Mouse (Mus musculus): ENCODE data around the gene Gpr1. TPM values are rescaled to one million over a fixed set of nuclear protein-coding genes. Genes with fewer than 3 reads are reported as not detected.

Gpr1 gene
- 0.15 and 0.34 TPM in 2 replicates for polyA plus RNA-seq (2016; fragmentation: Nextera tagmentation; extraction: Ambion mirVana)

DNA sequence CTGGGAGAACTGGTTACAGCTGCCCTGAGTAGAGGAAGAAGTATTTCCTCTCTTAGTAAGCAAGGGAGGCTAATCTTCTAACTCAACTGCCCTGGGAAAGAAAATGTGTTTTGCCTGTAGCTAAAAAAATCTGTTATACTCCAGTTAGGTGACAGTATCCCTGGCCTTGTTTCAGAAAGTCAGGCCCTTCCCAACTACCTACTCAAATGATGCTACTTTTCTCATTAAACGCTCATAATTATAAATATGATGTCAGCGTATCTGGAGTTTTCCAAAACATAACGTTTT, at the start of gene Gpr1:
Gene Gpr1, minus strand, starts transcription at position 273 of the 288 bp plus-strand sequence.
- peak within 1 kb of the TSS; percentile 62 for H3K27ac ChIP-seq
- H3K27me3 ChIP-seq (ENCODE audit: insufficient read depth, poor library complexity, severe bottlenecking), result no peaks in the 10 kb centered on the region
- H3K4me3 ChIP-seq, result peak within 1 kb of the TSS; percentile 45
- H3K4me1 ChIP-seq, result peaks cover 11% of the 10 kb centered on the region
- no peak for DNase-seq (ENCODE audit: low spot score)
- no peaks in the 10 kb centered on the region for H3K36me3 ChIP-seq
- WGBS, result 39% methylated on average over 3 of the region's 3 CpGs
- peaks cover 3% of the 10 kb centered on the region; the same call in 1 of the 2 replicates for H3K9me3 ChIP-seq

DNA sequence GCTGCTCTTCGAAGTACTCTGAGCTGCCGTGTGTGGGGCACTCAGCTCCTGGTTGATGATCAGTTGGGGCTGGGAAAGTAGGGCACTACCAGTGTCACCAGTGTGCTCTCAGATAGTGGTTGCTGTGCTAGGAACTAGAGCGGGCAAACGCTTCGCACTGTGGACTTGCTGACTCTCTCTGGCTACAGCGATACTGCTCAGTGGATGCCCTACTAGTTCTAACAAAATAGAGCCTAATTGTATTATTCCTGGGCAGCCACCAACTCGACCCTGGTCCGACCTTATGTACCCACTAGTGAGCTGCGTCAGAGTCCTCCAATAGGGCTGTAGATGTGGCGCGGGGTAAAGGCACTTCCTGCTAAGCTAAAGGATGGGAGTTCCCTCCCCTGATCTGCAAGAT, 49.3 kb upstream of the Gpr1 start:
- peaks cover 82% of the 10 kb centered on the region for H3K27me3 ChIP-seq (ENCODE audit: insufficient read depth, poor library complexity, severe bottlenecking)
- H3K27ac ChIP-seq, result no peak overlapping the region
- WGBS, result 37% methylated on average over 11 of the region's 11 CpGs
- no peaks in the 10 kb centered on the region for H3K36me3 ChIP-seq
- no peak overlapping the region for H3K4me3 ChIP-seq
- no peaks in the 10 kb centered on the region for H3K9me3 ChIP-seq
- DNase-seq (ENCODE audit: low spot score), result no peak
- peaks cover 3% of the 10 kb centered on the region; the same call in 1 of the 2 replicates for H3K4me1 ChIP-seq

- 51% methylated on average over 17 of the region's 17 CpGs for WGBS
- Histone ChIP-seq H3K27me3 (ENCODE audit: insufficient read depth, poor library complexity, severe bottlenecking) (peaks cover 86% of the 10 kb centered on the region), H3K4me1 (peaks cover 8% of the 10 kb centered on the region), H3K36me3 (no peaks in the 10 kb centered on the region), H3K4me3 (no peak overlapping the region), H3K9me3 (no peaks in the 10 kb centered on the region), H3K27ac (no peak overlapping the region)
- DNase-seq (ENCODE audit: low spot score), result no peak
These were observed 46.8 kb upstream of the Gpr1 start for GRCm38 (mm10) chr1:63261041-63261590.

- no peak overlapping the region for H3K27ac ChIP-seq
- DNase-seq (ENCODE audit: low spot score), result no peak
- no peaks in the 10 kb centered on the region for H3K9me3 ChIP-seq
- peaks cover 8% of the 10 kb centered on the region for H3K4me1 ChIP-seq
- no peaks in the 10 kb centered on the region for H3K36me3 ChIP-seq
- WGBS, result 50% methylated on average over 5 of the region's 5 CpGs
- H3K4me3 ChIP-seq, result no peak overlapping the region
- peaks cover 86% of the 10 kb centered on the region for H3K27me3 ChIP-seq (ENCODE audit: insufficient read depth, poor library complexity, severe bottlenecking)
These were observed 46.3 kb upstream of the Gpr1 start for GRCm38 (mm10) chr1:63260742-63261033.

DNA sequence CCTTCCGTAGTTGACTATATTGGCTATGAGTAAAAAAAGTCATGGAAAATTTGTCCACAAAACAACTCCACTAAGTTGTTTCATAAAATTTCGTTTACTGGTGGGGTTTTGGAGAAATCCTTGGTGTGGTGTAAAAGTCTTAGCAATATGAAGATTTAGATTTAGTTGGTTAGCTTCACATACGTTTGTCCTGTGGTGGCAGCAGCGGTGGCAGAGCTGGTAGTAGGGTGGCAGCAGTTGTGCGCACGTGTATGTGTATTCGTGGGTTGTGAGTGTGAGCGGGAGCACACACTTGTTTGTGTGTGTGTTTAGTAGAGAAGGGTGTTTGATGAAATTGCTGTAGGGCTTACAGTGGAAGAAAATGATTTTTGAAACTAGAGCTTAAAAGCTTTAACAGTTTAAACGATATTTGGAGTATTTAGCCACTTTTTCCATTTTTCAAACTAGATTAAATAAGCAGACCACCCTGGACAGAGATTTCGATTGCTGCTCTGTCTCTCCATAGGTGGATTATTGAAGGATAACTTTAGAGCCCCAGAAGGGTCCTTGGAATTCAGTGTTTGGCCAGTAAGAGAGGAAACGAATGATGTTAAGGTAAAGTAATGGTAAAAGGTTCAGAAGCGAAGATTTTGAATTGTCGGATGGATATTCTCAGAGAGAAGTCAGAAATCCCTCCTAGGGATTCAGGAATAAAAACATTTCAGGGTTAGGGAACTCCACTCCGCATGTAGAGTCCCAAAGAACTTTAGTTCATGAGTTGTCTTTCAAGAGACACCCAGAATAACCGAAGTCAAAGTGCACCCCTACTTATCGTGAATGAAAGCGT, 45.8 kb upstream of the Gpr1 start:
- no peaks in the 10 kb centered on the region for H3K9me3 ChIP-seq
- H3K4me1 ChIP-seq, result peaks cover 8% of the 10 kb centered on the region
- no peak overlapping the region for H3K27ac ChIP-seq
- H3K36me3 ChIP-seq, result no peaks in the 10 kb centered on the region
- no peak overlapping the region for H3K4me3 ChIP-seq
- H3K27me3 ChIP-seq (ENCODE audit: insufficient read depth, poor library complexity, severe bottlenecking), result peaks cover 86% of the 10 kb centered on the region
- WGBS, result 40% methylated on average over 17 of the region's 17 CpGs
- DNase-seq (ENCODE audit: low spot score), result no peak

DNA sequence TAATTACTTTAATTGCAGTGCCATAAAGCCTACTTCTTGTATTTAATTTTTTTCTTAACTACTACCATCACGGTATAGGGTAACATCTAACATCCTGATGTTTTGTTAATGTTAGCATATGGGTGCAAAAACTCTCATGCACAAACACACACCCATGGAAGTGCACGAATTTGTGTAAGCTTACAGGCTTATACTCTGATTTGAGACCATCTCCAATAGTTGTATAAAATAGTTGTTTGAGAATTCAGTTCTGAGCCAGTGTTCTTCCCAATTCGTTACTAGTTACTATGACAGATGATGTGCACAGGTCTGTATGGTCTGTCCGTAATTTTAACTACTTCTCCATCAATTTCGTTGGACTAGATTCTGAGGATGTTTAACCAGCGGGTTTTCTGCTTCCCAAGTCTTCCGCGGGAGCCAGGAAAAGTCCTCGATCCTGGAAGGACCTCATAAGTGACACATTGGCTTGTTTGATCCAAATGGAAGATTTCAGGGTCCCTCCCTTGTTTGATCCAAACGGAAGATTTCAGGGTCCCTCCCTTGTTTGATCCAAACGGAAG, 45.0 kb upstream of the Gpr1 start:
- Histone ChIP-seq H3K4me3 (no peak overlapping the region), H3K27me3 (ENCODE audit: insufficient read depth, poor library complexity, severe bottlenecking) (peaks cover 86% of the 10 kb centered on the region), H3K9me3 (no peaks in the 10 kb centered on the region), H3K36me3 (no peaks in the 10 kb centered on the region), H3K27ac (no peak overlapping the region), H3K4me1 (peaks cover 8% of the 10 kb centered on the region)
- WGBS, result 40% methylated on average over 11 of the region's 11 CpGs
- no peak for DNase-seq (ENCODE audit: low spot score)

DNA sequence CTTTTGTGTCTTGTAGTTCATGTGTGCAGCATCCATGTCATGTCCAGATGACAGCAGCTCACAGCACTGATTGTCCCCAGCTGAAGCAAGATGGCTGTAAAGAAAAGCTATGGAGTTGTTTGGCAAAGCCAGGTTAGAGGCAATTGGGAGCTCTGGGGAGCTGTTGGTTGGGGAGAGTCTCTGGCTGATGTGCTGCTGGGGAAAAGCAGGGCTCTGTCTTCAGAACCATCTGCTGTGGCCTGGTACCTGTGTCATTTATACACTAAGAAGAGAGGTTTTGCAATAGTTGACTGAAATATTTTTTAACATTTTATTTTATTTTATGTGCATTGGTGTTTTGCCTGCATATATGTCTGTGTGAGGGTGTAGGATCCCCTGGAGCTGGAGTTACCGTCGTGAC, 44.2 kb upstream of the Gpr1 start:
- WGBS, result 24% methylated on average over 2 of the region's 2 CpGs
- H3K27me3 ChIP-seq (ENCODE audit: insufficient read depth, poor library complexity, severe bottlenecking), result peaks cover 84% of the 10 kb centered on the region
- no peak overlapping the region for H3K27ac ChIP-seq
- H3K4me1 ChIP-seq, result peaks cover 8% of the 10 kb centered on the region
- no peaks in the 10 kb centered on the region for H3K9me3 ChIP-seq
- DNase-seq (ENCODE audit: low spot score), result no peak
- H3K36me3 ChIP-seq, result no peaks in the 10 kb centered on the region
- H3K4me3 ChIP-seq, result no peak overlapping the region

DNA sequence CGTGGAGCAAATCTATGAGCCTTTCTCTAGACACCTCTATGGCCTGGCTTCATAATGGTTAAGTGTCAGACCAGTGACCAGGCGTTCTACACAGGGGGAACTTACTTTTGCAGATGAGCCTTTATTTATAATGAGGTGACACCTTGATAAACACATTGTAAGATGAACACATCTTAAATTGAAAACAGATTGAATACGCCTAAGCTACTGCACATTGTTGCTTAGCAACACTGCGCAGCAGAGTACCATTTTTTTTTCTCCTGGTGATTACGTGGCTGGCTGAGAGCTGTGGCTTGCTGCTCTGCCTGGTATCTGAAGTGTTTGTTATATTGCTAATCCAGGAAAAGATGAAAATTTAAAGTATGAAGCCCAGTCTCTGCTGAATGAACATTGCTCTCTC, 41.7 kb upstream of the Gpr1 start:
- no peak overlapping the region for H3K27ac ChIP-seq
- no peaks in the 10 kb centered on the region for H3K36me3 ChIP-seq
- no peaks in the 10 kb centered on the region for H3K9me3 ChIP-seq
- H3K4me3 ChIP-seq, result no peak overlapping the region
- H3K4me1 ChIP-seq, result peaks cover 4% of the 10 kb centered on the region; the same call in 1 of the 2 replicates
- no peak for DNase-seq (ENCODE audit: low spot score)
- peaks cover 88% of the 10 kb centered on the region for H3K27me3 ChIP-seq (ENCODE audit: insufficient read depth, poor library complexity, severe bottlenecking)
- WGBS, result 29% methylated on average over 5 of the region's 5 CpGs

DNA sequence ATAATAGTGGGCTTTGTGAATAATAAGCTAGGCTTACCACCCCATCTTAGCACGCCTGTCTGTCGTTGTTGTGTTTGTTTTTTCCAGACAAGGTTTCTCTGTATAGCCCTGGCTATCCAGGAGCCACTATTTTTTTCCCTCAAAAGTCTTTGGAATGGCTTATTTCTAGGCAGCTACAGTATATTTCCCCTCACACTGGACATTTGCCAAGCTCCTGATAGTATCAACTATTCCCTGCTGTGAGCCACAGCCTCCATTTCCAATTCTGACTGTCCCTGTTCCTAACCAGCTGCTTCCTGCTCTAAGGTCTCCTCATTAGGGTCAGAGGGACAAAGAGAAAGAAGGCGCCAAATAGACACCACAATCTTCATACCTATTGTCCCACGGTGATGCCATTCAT, 40.8 kb upstream of the Gpr1 start:
- H3K36me3 ChIP-seq, result no peaks in the 10 kb centered on the region
- H3K27ac ChIP-seq, result no peak overlapping the region
- 21% methylated on average over 4 of the region's 4 CpGs for WGBS
- H3K4me3 ChIP-seq, result no peak overlapping the region
- peaks cover 87% of the 10 kb centered on the region for H3K27me3 ChIP-seq (ENCODE audit: insufficient read depth, poor library complexity, severe bottlenecking)
- DNase-seq (ENCODE audit: low spot score), result no peak
- H3K4me1 ChIP-seq, result peaks cover 4% of the 10 kb centered on the region; the same call in 1 of the 2 replicates
- no peaks in the 10 kb centered on the region for H3K9me3 ChIP-seq

- Histone ChIP-seq H3K27me3 (ENCODE audit: insufficient read depth, poor library complexity, severe bottlenecking) (peaks cover 91% of the 10 kb centered on the region), H3K36me3 (no peaks in the 10 kb centered on the region), H3K27ac (no peak overlapping the region), H3K4me1 (peaks cover 8% of the 10 kb centered on the region), H3K4me3 (no peak overlapping the region), H3K9me3 (no peaks in the 10 kb centered on the region)
- 38% methylated on average over 5 of the region's 5 CpGs for WGBS
- no peak for DNase-seq (ENCODE audit: low spot score)
These were observed 38.9 kb upstream of the Gpr1 start for GRCm38 (mm10) chr1:63253291-63253690.

- H3K36me3 ChIP-seq, result no peaks in the 10 kb centered on the region
- peaks cover 95% of the 10 kb centered on the region for H3K27me3 ChIP-seq (ENCODE audit: insufficient read depth, poor library complexity, severe bottlenecking)
- H3K4me1 ChIP-seq, result peaks cover 12% of the 10 kb centered on the region
- H3K27ac ChIP-seq, result no peak overlapping the region
- 41% methylated on average over 24 of the region's 24 CpGs for WGBS
- DNase-seq (ENCODE audit: low spot score), result no peak
- no peak overlapping the region for H3K4me3 ChIP-seq
- H3K9me3 ChIP-seq, result no peaks in the 10 kb centered on the region
These were observed 38.2 kb upstream of the Gpr1 start for GRCm38 (mm10) chr1:63252351-63253209.

DNA sequence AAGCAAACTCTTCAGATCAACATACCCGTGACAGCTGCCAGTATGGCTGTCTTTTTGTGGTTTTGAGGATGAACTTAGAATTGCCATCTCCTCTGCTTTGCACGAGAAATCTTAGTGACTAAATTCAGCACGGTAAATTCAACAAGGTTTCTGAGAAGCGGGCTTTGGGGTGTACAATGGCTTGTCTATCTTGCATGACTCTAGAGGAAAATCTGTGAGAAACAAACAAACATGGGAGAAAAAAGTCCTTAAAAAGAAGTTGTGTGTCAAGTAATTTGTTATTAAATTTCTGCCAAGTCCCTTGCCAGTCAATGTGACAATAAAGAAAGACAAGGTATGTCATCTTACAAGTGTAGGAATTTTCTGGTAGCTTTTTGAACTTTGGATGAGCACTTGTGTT, 34.9 kb upstream of the Gpr1 start:
- DNase-seq (ENCODE audit: low spot score), result no peak
- Histone ChIP-seq H3K9me3 (no peaks in the 10 kb centered on the region), H3K36me3 (no peaks in the 10 kb centered on the region), H3K4me3 (no peak overlapping the region), H3K27me3 (ENCODE audit: insufficient read depth, poor library complexity, severe bottlenecking) (peaks cover 77% of the 10 kb centered on the region), H3K4me1 (peaks cover 7% of the 10 kb centered on the region; the same call in 1 of the 2 replicates), H3K27ac (no peak overlapping the region)
- 48% methylated on average over 4 of the region's 4 CpGs for WGBS

GRCm38 (mm10) chr1:63248360-63248851, 34.1 kb upstream of the Gpr1 start:
- WGBS, result 2% methylated on average over 44 of the region's 44 CpGs
- peaks cover 7% of the 10 kb centered on the region; the same call in 1 of the 2 replicates for H3K4me1 ChIP-seq
- no peaks in the 10 kb centered on the region for H3K9me3 ChIP-seq
- peak overlapping the region; percentile 82 for H3K27ac ChIP-seq
- peak overlapping the region; percentile 58 for H3K4me3 ChIP-seq
- H3K36me3 ChIP-seq, result no peaks in the 10 kb centered on the region
- DNase-seq (ENCODE audit: low spot score), result no peak
- H3K27me3 ChIP-seq (ENCODE audit: insufficient read depth, poor library complexity, severe bottlenecking), result peaks cover 71% of the 10 kb centered on the region
